Mouse (Mus musculus) embryonic fibroblast, embryonic 13.5 days (primary cell): ENCODE results near the gene Hgd.

Experiments used
- CTCF ChIP-seq: IDR thresholded peaks from 2 replicates; pipeline ENCODE4 v1.5.1; 2011; ENCODE audit warnings: mild to moderate bottlenecking, control low read depth, low read length, moderate library complexity, borderline replicate concordance; ENCODE audit not compliant: insufficient read depth
- POLR2A ChIP-seq: IDR thresholded peaks from 2 replicates; pipeline ENCODE4 v1.6.1; 2011; ENCODE audit warnings: low read depth, mild to moderate bottlenecking, control low read depth, low read length, moderate library complexity

- TF ChIP-seq CTCF (no peak), POLR2A (no peak)
These were observed 49.1 kb downstream of the Hgd start for GRCm38 (mm10) chr16:37629011-37629410.
